Mouse (Mus musculus) adrenal gland, postnatal 14 days (tissue): Measurements from ENCODE around the gene Hist1h2ak. TPM values are rescaled to one million over a fixed set of nuclear protein-coding genes. Genes with fewer than 3 reads are reported as not detected.
"Not testable (repeated sequence)": the region's sequence is repeated elsewhere in the genome, so short reads cannot be mapped to it uniquely, and the experiment has no call there.

Experiments used
- DNase-seq: peaks from one replicate; pipeline ENCODE4 v3.0.0; 2021; ENCODE audit warnings: mixed read lengths
- microRNA-seq, 2 experiments: library from miRNA; unstranded; fragments of <30 nt; microRNA quantifications; one replicate each; pipeline ENCODE4 v1.2.0; 2021
- total RNA-seq: library from RNA; stranded (reverse); gene quantifications from 2 replicates; pipeline ENCODE4 v1.2.3, GENCODE M21; 2021

Hist1h2ak gene
- total RNA-seq, 1 experiment from 2014 or later: 91.7 TPM

DNA sequence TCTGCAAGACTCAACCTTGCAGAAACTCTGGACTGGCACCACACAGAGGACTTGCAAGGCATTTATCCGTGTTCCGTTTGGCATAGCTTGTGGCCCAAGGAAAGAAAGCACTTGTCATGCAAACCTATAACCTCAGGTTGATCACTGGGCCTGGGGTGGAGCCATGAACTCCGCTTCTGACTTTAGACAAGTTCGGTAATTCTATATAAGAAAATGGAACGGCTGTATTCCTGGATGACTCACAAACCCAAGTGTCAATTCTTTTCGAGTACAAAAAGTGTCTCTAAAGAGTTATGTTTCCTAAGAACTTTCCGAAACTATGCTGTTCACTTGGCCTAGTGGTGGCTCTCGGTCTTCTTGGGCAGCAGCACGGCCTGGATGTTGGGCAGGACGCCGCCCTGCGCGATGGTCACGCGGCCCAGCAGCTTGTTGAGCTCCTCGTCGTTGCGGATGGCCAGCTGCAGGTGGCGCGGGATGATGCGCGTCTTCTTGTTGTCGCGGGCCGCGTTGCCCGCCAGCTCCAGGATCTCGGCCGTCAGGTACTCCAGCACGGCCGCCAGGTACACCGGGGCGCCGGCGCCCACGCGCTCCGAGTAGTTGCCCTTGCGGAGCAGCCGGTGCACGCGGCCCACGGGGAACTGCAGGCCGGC is 32.4 kb downstream of the Hist1h2ak start:
- not testable (repeated sequence) for DNase-seq

DNA sequence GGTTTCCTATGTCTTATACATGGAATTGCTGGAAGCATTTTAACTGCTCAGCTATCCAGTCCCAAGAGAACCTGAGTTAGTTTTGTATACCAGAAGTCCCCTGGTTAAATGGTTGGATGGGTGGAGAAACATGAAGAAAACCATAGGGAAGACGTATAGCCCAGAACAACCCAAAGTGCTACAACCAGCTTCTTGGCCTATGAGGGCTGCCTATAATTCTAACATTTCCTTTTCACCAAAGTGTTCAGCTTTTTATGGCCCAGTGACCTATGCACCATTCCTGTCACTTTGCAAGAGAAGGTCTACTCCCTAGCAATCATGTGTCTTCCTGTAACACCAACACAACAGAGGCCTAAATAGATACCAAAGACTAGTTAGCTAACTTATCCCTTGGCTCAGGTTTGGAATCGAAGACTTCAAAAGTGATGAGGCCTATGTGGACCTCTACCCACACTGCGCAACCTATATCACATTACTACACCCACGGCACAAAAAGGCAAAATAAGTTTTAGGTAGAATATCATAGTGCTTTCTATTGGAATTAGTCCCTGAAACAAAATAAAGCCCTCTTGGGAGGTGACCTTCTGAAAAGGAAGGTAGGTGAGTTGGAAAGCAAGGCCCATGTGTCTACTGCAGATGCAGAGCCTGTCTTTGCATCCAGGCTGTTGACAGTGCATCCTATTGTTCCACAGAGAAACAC is 35.1 kb downstream of the Hist1h2ak start:
- no peak for DNase-seq

DNA sequence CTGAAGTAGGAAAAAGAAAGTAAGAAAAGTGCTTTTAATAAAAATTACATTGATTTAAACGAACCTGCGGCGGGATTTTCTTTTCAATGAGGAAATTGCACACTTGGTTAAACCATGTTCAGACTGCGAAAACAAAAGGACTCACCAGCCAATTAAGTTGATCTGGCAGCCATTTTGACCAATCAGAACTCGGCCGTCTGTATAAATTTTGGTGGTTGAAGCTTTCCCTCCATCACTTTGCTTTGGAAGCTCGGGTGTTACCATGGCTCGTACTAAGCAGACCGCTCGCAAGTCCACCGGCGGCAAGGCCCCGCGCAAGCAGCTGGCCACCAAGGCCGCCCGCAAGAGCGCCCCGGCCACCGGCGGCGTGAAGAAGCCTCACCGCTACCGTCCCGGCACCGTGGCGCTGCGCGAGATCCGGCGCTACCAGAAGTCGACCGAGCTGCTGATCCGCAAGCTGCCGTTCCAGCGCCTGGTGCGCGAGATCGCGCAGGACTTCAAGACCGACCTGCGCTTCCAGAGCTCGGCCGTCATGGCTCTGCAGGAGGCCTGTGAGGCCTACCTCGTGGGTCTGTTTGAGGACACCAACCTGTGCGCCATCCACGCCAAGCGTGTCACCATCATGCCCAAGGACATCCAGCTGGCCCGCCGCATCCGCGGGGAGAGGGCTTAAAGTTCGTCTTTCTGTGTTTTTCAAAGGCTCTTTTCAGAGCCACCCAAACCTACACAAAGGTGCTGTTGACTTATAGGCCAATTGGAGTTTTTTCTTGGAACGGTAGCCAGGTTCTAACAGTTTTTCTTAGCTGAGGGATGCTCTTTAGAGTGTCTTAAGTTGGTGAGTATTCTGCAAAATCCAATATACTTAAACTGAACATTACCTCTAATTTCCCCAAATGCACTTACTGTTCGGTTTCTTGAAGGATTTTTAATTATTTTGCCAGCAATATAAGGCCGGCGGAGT is 36.0 kb downstream of the Hist1h2ak start, which contains the start of gene Hist1h3h:
TSS of gene Hist1h3h (plus strand) at position 263 of the 961 bp plus-strand sequence.
- DNase-seq: peak; percentile 86

DNA sequence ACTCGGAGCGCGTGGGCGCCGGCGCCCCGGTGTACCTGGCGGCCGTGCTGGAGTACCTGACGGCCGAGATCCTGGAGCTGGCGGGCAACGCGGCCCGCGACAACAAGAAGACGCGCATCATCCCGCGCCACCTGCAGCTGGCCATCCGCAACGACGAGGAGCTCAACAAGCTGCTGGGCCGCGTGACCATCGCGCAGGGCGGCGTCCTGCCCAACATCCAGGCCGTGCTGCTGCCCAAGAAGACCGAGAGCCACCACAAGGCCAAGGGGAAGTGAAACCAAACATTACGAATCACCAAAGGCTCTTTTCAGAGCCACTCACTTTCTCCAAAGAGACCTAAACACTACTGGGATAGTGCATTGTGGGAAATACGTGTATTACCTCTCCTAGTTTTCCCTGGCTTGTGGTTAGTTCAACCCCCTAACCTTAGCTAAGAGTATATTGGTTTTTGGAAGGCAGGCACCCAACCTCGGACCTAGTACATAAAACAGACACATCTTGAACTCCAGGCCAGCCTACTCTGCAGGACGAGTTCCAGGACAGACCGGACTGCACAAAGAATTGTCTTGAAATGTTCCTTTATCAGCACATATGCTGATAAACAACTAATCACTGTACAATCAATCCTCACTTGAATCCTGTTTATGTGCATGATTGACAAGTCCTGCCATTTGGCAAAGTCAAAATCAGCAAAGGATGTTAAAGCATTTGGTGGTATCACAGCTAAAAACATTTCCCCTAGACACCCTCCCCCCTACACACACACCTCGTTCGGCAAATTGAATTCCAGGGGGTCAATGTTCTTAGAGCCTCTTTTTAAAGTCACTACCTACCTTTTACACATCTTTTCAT is 36.9 kb downstream of the Hist1h2ak start:
- peak; percentile 16 for DNase-seq

DNA sequence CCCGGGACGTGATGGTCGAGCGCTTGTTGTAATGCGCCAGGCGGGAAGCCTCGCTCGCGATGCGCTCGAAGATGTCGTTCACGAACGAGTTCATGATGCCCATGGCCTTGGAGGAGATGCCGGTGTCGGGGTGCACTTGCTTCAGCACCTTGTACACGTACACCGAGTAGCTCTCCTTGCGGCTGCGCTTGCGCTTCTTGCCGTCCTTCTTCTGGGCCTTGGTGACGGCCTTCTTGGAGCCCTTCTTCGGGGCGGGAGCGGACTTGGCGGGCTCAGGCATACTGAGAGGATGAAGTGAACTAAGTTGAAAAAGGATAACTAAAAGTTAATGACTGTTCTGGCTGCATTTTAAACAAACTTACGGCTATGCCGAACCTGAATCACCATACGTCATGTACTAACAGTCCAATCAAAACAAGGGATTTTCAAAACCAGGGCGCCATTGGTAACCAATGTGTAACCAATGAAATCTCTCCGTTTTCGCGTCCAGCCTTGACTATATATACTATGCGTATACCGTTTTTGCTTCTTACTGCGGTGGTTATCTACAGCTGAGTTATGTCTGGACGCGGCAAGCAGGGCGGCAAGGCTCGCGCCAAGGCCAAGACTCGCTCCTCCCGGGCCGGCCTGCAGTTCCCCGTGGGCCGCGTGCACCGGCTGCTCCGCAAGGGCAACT is 37.6 kb downstream of the Hist1h2ak start, which contains the start of the genes Hist1h2bl and Hist1h2ai:
TSS of gene Hist1h2bl (minus strand) at position 280 of the 676 bp plus-strand sequence.
TSS of gene Hist1h2ai (plus strand) at position 559 of the 676 bp plus-strand sequence.
- peak; percentile 82 for DNase-seq

DNA sequence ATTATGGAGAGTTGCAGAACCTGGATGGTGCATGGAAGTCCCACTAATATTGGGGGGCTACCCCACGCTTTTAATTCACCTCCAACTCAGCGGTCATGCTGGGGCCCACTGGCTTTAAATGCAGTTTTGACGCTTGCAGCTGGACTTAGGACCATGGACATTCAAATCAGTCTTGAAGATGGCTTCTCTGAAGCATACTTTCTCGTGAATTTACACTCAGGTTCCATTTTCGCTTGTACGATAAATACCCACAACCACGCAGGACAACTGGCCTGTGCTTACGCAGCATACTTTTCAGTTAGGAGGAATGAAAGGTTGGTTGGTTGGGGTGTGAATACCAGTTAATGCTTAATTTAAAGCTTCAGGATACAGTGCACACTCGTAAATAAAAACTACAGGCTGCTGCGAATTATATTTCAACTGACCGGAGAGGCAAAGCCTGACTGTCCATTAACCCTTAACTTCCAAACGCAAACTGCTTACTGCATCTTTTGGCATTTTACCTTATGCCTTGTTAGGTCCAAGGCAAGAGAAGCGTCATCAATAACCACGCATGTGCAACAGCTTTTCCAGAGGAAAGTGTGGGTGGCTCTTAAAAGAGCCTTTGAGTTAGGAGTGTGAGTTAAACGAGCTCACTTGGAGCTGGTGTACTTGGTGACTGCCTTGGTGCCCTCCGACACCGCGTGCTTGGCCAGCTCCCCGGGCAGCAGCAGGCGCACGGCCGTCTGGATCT is 38.3 kb downstream of the Hist1h2ak start:
- DNase-seq: peak; percentile 17

DNA sequence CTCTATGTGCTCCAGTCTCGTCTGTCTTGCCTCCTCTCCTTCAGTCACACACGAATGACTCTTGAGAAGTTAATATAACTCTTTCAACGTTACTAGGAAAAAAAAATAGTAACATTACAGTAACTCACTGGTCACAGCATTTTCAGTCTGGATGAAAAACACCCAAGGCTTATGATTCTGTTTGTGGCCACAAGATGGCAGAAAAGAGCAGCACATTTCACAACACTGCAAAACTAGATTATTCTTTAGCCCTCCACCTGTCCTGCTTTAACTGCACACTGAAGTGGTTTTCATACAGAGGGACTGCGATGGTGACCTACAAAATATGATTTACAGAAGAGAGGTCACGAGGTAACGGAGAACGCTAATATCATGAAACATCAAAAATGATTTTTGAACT is 38.9 kb downstream of the Hist1h2ak start:
- peak; percentile 64 for DNase-seq

DNA sequence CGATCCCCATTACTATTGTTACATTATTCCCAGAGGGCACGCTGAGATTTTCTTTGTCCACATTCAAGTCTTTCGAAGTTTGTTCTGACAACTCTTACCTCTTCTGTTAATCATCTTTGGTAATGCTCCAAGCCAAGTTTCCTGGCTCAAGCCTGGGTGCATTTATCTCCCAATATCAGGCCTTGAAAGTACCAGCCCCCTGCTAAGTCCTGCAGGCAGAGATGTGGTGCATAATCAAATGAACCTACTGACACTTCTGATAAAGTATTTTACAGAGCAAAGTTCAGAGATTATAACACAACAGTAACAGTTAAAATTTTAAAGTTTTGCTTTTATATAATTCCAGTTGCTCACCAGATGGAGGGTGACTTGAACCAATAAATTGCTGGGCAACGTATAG is 41.9 kb downstream of the Hist1h2ak start:
- DNase-seq: no peak

DNA sequence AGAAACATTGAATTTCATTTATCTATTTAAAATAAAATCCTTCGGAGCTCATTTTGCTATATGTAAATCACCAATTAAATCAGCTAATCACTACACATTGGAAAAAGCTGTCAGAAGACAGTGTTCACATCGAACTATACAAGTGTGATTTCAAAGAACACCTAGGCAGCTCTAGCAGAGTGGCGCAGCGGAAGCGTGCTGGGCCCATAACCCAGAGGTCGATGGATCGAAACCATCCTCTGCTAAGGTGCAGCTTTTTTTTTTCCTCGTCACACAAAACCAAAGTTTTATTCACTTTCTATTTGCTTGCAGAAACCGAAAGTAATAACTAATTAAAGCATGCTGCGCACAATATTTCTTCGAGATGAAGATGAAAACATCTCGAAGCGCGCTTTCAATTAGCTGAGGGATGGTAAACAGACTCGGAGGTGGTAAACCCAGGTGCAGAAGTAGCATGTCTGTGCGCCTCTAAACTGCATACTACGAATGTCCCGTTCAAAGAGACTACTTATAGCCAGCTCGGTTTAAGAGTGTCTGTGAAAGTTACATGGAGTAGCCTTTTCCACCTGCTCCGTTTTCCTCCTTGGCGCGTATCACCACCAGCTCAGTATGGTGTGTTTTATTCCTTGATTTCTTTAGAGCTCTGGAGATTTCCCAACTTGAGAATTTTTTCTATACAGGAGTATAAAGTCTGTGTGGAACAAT is 42.7 kb downstream of the Hist1h2ak start:
- peak; percentile 84 for DNase-seq

DNA sequence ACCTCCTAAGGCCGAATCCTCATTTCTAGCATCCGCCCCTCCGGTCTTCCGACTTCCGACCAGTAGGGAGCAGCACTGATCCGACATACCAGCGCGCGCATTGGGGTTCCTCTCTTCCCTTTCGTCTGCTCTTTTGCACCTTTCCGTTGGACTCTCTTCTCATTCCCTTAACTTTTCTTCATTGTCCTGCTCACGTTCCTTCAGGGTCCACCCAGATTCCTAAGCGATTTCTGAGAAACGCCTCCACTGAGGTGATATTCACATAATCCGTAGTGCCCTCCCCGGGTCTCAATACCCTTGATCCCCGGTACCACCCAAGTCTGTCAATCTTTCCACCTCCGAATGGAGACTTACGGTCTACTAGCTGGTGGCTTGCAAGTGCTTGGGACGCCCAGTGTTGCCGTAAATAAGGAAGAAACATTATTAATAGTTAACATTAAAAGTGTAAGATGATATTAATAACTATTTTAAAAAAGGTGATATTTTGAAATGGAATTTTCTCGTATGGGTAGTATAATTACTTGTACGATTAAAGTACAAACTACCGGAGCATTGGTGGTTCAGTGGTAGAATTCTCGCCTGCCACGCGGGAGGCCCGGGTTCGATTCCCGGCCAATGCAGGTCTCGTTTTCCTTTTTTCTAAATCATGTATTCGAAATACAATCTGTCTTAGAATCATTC is 43.5 kb downstream of the Hist1h2ak start:
- DNase-seq: peak; percentile 93

DNA sequence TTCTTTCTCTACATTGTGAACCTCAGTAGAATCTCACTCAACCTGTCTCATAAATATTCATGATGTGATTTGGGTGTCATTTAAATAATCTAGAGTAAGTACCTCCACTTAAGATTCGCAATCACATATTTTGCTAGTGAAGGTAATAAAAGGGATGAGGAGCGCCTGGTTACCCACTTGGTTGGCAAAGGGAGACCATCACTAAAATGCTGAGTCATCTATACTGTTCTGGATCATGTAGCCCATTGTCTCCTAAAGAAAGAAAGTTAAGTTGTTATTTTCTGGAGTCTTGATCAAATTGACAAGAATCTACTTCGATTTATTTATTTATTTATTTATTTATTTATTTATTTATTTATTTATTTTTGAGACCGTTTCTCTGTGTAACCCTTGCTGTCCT is 47.0 kb downstream of the Hist1h2ak start:
- no peak for DNase-seq

Small RNA genes lying within 50 kb of the gene (microRNA-seq; reads per million reads assigned to microRNA genes)
- gene Gm44346 (0 reads per million in 2 experiments), gene Gm44357 (0 reads per million in 2 experiments), gene Gm44367 (0 reads per million in 2 experiments), gene Gm44454 (0 reads per million in 2 experiments)

Other genes starting within 250 kb of the Hist1h2ak start
- gene Zkscan8, start 222.7 kb downstream of the Hist1h2ak start, total RNA-seq: 17.4 and 20.4 TPM in 2 replicates
- gene Olfr1366, start 211.0 kb downstream of the Hist1h2ak start, total RNA-seq: not detected in 2 replicates
- not detected in 2 replicates for gene Olfr1535, start 193.9 kb downstream of the Hist1h2ak start, total RNA-seq
- gene Olfr1364, start 172.1 kb downstream of the Hist1h2ak start, total RNA-seq: not detected in 2 replicates
- not detected in 2 replicates for gene Olfr1362, start 139.8 kb downstream of the Hist1h2ak start, total RNA-seq
- not detected in 2 replicates for gene Olfr11, start 111.3 kb downstream of the Hist1h2ak start, total RNA-seq
- not detected in 2 replicates for gene Olfr1361, start 90.4 kb downstream of the Hist1h2ak start, total RNA-seq
- not detected in 2 replicates for gene Olfr1360, start 76.4 kb downstream of the Hist1h2ak start, total RNA-seq
- gene Olfr1359, start 55.7 kb downstream of the Hist1h2ak start, total RNA-seq: not detected in 2 replicates
- 191 and 254 TPM in 2 replicates for gene Hist1h2bl, start 37.7 kb downstream of the Hist1h2ak start, total RNA-seq
- 129 and 184 TPM in 2 replicates for gene Hist1h2ai, start 37.4 kb downstream of the Hist1h2ak start, total RNA-seq
- gene Hist1h3h, start 36.2 kb downstream of the Hist1h2ak start, total RNA-seq: 287 and 324 TPM in 2 replicates
- gene Hist1h2bm, start 31.8 kb downstream of the Hist1h2ak start, total RNA-seq: 57.9 and 74.0 TPM in 2 replicates
- gene Hist1h4j, start 18.8 kb downstream of the Hist1h2ak start, total RNA-seq: 35.2 and 49.4 TPM in 2 replicates
- gene Hist1h4k, start 3.3 kb downstream of the Hist1h2ak start, total RNA-seq: 468 and 533 TPM in 2 replicates
- 127 and 142 TPM in 2 replicates for gene Hist1h2bn, start 296 bp upstream of the Hist1h2ak start, total RNA-seq
- 129 and 152 TPM in 2 replicates for gene Hist1h1b, start 26.8 kb upstream of the Hist1h2ak start, total RNA-seq
- gene Hist1h3i, start 29.5 kb upstream of the Hist1h2ak start, total RNA-seq: 215 and 253 TPM in 2 replicates
- gene Hist1h2an, start 33.4 kb upstream of the Hist1h2ak start, total RNA-seq: 38.5 and 43.6 TPM in 2 replicates
- 68.9 and 94.7 TPM in 2 replicates for gene Hist1h2bp, start 33.6 kb upstream of the Hist1h2ak start, total RNA-seq
- gene Hist1h2bq, start 56.4 kb upstream of the Hist1h2ak start, total RNA-seq: 128 and 131 TPM in 2 replicates
- gene Hist1h2ao, start 56.6 kb upstream of the Hist1h2ak start, total RNA-seq: not detected in 2 replicates
- 417 and 512 TPM in 2 replicates for gene Hist1h4m, start 57.9 kb upstream of the Hist1h2ak start, total RNA-seq
- gene Hist1h4n, start 78.4 kb upstream of the Hist1h2ak start, total RNA-seq: 37.8 and 56.1 TPM in 2 replicates
- 319 and 352 TPM in 2 replicates for gene Hist1h2ap, start 79.7 kb upstream of the Hist1h2ak start, total RNA-seq
- gene Hist1h2br, start 79.9 kb upstream of the Hist1h2ak start, total RNA-seq: 132 and 133 TPM in 2 replicates
- 1.3 and 1.7 TPM in 2 replicates for gene Zfp184, start 191.3 kb upstream of the Hist1h2ak start, total RNA-seq
- not detected in 2 replicates for gene Pom121l2, start 227.4 kb upstream of the Hist1h2ak start, total RNA-seq